Mouse (Mus musculus): ENCODE data around the gene Whrn.

DNA sequence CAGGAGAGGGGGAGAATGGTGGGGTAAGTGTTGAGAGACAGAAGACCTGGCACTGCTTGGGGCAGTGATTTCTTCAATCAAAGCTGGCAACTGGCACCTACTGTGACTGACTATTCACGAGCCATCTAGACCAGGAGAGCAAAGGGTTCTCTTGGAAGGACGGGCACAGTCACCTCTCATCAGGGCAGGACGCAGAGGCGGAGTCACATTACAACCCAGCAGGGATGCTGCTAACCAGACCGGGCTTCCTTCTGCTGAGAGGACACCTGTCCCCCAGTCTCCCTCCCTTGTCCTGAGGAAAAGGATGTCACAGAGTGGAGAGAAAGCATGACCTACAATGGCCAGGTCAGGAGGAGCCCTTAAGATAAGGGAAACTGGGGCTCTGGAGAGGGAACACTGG lies 72.0 kb downstream of the Whrn start:
- no peak for TF ChIP-seq CTCF (IDR thresholded peaks at IDR 0.05; ENCODE audit: low read depth)
- no peak for TF ChIP-seq EP300 (IDR thresholded peaks at IDR 0.05; ENCODE audit: low read depth)
